Mouse (Mus musculus): Measurements from ENCODE around the gene Tns3. TPM values are rescaled to one million over a fixed set of nuclear protein-coding genes. Genes with fewer than 3 reads are reported as not detected.
A peak's percentile ranks its signal among the peaks of the same experiment; 100 is the strongest.

Tns3 gene
- total and polyA plus RNA-seq, 2 experiments, result 12.8 to 15.3 TPM

DNA sequence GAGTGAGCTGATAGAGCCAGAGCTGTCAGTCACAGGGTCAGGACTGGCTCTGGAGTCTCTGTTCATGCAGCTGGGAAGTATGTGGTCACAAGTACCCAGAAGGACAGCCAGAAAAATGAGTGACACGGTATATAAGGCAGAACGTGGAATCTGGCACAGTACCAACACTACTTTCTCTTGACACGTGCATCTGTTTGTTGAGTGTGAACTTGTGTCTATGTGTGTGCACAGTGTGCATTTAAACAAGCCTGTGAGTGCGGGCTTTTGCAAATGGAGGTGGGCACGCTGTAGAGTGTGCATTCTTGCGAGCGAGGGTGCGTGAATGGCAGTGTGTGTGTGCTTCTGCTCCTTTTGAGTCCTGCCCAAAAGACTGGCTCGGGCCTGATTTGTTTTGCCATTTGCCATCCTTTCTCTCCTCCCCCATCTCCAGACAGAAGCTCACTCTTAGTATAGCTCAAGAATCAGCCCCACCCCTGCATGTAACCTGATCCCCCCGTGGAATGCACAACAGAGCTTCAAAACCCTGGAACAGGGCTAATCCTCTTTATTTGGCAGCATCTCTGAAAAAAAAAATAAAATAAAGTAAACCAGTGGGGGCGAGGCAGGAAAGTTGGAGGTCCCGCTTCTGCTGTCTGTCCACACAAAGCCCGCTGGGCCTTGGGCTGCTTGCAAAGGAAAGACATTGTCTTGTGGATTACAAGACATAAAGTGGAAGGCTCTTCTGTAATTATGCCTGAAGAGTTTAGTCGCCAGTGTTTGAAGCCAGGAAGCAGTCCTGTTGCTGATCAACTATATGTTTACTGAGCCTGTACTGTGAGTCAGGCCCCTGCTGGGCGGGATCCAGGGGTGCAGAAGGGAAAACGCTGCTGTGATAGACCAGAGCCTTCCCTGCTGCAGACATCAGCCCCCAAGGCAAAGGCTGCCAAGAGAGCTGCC lies 28.5 kb upstream of the Tns3 start:
- H3K27me3 ChIP-seq (ENCODE audit: control insufficient read depth, insufficient read depth, low read length), result no peaks in the 10 kb centered on the region
- H3K4me3 ChIP-seq (ENCODE audit: insufficient read depth, low read depth, low read length), result no peak overlapping the region
- H3K36me3 ChIP-seq (ENCODE audit: control insufficient read depth, insufficient read depth, low read length), result no peaks in the 10 kb centered on the region
- H3K27ac ChIP-seq (replicated peaks; ENCODE audit: insufficient read depth, low read depth, low read length), result no peak overlapping the region
- no peak for TF ChIP-seq CTCF (IDR thresholded peaks at IDR 0.05; ENCODE audit: low read depth, low read length)
- no peaks in the 10 kb centered on the region for H3K4me1 ChIP-seq (ENCODE audit: control insufficient read depth, insufficient read depth, low read length)
- DNase-seq (ENCODE audit: extremely low read depth, low read depth, low spot score), result no peak
- H3K9ac ChIP-seq (ENCODE audit: low read depth, low read length), result no peak overlapping the region
- WGBS, result 39% methylated on average over 16 of the region's 16 CpGs
- H3K79me2 ChIP-seq (ENCODE audit: control insufficient read depth, insufficient read depth, low read length), result no peaks in the 10 kb centered on the region

DNA sequence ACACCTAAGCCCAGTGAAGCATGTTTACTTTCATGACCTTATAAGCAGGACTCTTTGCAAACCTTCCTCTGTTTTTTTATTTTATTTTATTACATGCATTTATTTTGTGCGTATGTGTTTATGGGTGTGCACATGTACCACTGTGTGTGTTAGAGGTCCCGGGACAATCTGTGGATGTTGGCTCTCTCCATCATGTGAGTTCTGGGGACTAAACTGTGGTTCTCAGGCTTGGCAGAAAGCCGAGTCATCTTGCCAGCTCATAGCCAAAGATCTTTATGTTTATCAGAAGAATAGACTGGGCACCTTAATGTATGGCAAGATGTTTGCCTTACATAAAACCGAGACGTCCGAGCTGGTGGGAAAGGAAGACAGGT lies 27.8 kb upstream of the Tns3 start:
- Histone ChIP-seq H3K4me3 (ENCODE audit: insufficient read depth, low read depth, low read length) (no peak overlapping the region), H3K27me3 (ENCODE audit: control insufficient read depth, insufficient read depth, low read length) (no peaks in the 10 kb centered on the region), H3K9ac (ENCODE audit: low read depth, low read length) (no peak overlapping the region), H3K4me1 (ENCODE audit: control insufficient read depth, insufficient read depth, low read length) (no peaks in the 10 kb centered on the region), H3K79me2 (ENCODE audit: control insufficient read depth, insufficient read depth, low read length) (no peaks in the 10 kb centered on the region), H3K27ac (replicated peaks; ENCODE audit: insufficient read depth, low read depth, low read length) (no peak overlapping the region), H3K36me3 (ENCODE audit: control insufficient read depth, insufficient read depth, low read length) (no peaks in the 10 kb centered on the region)
- no peak for DNase-seq (ENCODE audit: extremely low read depth, low read depth, low spot score)
- TF ChIP-seq POLR2A (IDR thresholded peaks at IDR 0.05; ENCODE audit: extremely low read depth, insufficient read depth, low read length), result no peak
- TF ChIP-seq CTCF (IDR thresholded peaks at IDR 0.05; ENCODE audit: low read depth, low read length), result no peak
- WGBS, result 75% methylated on average over 6 of the region's 6 CpGs

DNA sequence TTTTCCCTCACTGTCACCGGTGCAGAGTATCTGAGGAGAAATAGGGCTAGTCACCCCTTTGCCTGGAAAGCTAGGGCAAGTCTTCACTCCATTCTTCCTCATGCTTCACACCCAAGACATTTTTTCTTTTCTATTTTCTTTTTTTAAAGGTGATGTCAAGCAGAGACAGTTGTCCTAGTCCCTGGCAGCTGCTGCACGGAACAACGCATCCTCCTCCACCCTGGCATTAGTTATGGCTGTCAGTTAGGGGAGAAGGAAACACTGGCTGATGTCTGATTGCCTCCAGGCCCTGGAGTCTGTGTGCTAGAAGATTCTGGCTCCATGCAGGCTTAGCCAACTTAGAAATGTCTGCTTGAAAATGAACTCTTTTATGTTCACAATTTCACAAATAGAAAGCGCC lies 27.3 kb upstream of the Tns3 start:
- H3K9ac ChIP-seq (ENCODE audit: low read depth, low read length), result no peak overlapping the region
- no peak overlapping the region for H3K27ac ChIP-seq (replicated peaks; ENCODE audit: insufficient read depth, low read depth, low read length)
- WGBS, result 92% methylated on average over 4 of the region's 4 CpGs
- H3K27me3 ChIP-seq (ENCODE audit: control insufficient read depth, insufficient read depth, low read length), result no peaks in the 10 kb centered on the region
- no peaks in the 10 kb centered on the region for H3K79me2 ChIP-seq (ENCODE audit: control insufficient read depth, insufficient read depth, low read length)
- no peaks in the 10 kb centered on the region for H3K4me1 ChIP-seq (ENCODE audit: control insufficient read depth, insufficient read depth, low read length)
- no peak overlapping the region for H3K4me3 ChIP-seq (ENCODE audit: insufficient read depth, low read depth, low read length)
- TF ChIP-seq CTCF (IDR thresholded peaks at IDR 0.05; ENCODE audit: low read depth, low read length), result no peak
- TF ChIP-seq POLR2A (IDR thresholded peaks at IDR 0.05; ENCODE audit: extremely low read depth, insufficient read depth, low read length), result no peak
- no peak for DNase-seq (ENCODE audit: extremely low read depth, low read depth, low spot score)
- no peaks in the 10 kb centered on the region for H3K36me3 ChIP-seq (ENCODE audit: control insufficient read depth, insufficient read depth, low read length)

DNA sequence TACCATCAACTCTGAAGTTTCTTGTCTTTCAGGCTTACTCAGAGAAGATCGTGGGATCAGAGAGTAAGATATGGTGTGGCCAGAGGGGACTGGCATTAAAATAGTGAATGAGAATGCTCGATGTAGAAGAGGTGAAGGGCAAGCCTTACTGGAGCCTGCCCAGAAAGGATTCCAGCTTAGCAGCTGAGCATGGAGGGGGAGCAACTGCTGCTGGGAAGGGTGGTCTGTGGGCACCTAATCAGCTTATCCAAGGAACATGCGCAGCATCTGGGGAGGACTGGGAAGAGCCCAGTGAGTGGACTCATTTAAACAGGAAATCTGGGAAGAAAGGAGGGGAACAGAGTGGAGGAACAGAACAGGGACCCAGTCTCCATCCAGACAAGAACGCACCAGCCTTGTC lies 26.3 kb upstream of the Tns3 start:
- no peak for TF ChIP-seq POLR2A (IDR thresholded peaks at IDR 0.05; ENCODE audit: extremely low read depth, insufficient read depth, low read length)
- TF ChIP-seq CTCF (IDR thresholded peaks at IDR 0.05; ENCODE audit: low read depth, low read length), result no peak
- Histone ChIP-seq H3K4me1 (ENCODE audit: control insufficient read depth, insufficient read depth, low read length) (no peaks in the 10 kb centered on the region), H3K79me2 (ENCODE audit: control insufficient read depth, insufficient read depth, low read length) (no peaks in the 10 kb centered on the region), H3K4me3 (ENCODE audit: insufficient read depth, low read depth, low read length) (no peak overlapping the region), H3K9ac (ENCODE audit: low read depth, low read length) (no peak overlapping the region), H3K36me3 (ENCODE audit: control insufficient read depth, insufficient read depth, low read length) (no peaks in the 10 kb centered on the region), H3K27me3 (ENCODE audit: control insufficient read depth, insufficient read depth, low read length) (no peaks in the 10 kb centered on the region), H3K27ac (replicated peaks; ENCODE audit: insufficient read depth, low read depth, low read length) (no peak overlapping the region)
- WGBS, result 81% methylated on average over 4 of the region's 4 CpGs
- DNase-seq (ENCODE audit: extremely low read depth, low read depth, low spot score), result no peak

DNA sequence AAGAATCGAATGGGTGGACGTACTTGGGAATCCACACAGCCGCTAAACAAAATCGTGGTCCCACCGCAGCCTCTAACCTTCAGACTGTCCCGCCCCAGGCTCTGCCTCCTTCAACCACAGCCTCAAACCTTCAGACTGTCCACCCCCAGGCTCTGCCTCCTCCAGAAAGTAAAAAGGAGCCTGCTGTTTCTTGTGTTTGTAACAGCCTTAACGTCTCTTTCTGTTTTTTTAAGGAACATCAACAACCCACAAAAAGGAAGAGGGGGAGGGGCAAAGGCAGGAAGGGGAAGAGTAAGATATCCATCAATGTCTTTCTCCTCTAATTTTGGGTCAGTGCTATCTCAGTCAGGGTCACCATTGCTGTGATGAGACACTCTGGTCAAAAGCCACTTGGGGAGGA lies 25.2 kb upstream of the Tns3 start:
- H3K27ac ChIP-seq (replicated peaks; ENCODE audit: insufficient read depth, low read depth, low read length), result peak overlapping the region; percentile 38
- 72% methylated on average over 7 of the region's 7 CpGs for WGBS
- no peak for TF ChIP-seq CTCF (IDR thresholded peaks at IDR 0.05; ENCODE audit: low read depth, low read length)
- TF ChIP-seq POLR2A (IDR thresholded peaks at IDR 0.05; ENCODE audit: extremely low read depth, insufficient read depth, low read length), result no peak
- DNase-seq (ENCODE audit: extremely low read depth, low read depth, low spot score), result peak; percentile 18
- H3K27me3 ChIP-seq (ENCODE audit: control insufficient read depth, insufficient read depth, low read length), result no peaks in the 10 kb centered on the region
- H3K4me1 ChIP-seq (ENCODE audit: control insufficient read depth, insufficient read depth, low read length), result no peaks in the 10 kb centered on the region
- no peak overlapping the region for H3K4me3 ChIP-seq (ENCODE audit: insufficient read depth, low read depth, low read length)
- no peaks in the 10 kb centered on the region for H3K36me3 ChIP-seq (ENCODE audit: control insufficient read depth, insufficient read depth, low read length)
- 0 out of 2 replicates have a peak overlapping the region, but pooled peaks have one; percentile 0 for H3K9ac ChIP-seq (ENCODE audit: low read depth, low read length)
- H3K79me2 ChIP-seq (ENCODE audit: control insufficient read depth, insufficient read depth, low read length), result no peaks in the 10 kb centered on the region

DNA sequence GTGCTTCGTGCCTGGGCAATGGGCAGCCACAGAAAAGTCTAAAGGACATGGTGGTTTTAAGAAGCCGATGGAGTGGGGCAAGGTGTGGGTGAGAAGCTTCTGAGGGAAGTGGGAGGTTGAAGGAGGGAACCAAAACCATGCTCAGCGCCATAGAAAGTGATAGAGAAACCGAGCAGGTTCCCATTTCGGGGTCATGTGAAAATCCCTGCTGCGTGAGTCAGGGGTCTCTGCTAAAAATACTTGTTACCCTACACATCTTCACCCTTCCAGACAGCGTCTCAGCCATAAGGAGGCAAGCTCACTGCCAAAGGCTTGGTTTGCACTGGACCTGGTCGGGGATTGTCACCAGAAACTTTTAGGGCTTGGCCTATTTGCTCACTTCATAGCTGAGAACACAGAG lies 24.6 kb upstream of the Tns3 start:
- Histone ChIP-seq H3K4me3 (ENCODE audit: insufficient read depth, low read depth, low read length) (no peak overlapping the region), H3K9ac (ENCODE audit: low read depth, low read length) (no peak overlapping the region), H3K79me2 (ENCODE audit: control insufficient read depth, insufficient read depth, low read length) (no peaks in the 10 kb centered on the region), H3K36me3 (ENCODE audit: control insufficient read depth, insufficient read depth, low read length) (no peaks in the 10 kb centered on the region), H3K27ac (replicated peaks; ENCODE audit: insufficient read depth, low read depth, low read length) (peak overlapping the region; percentile 38), H3K4me1 (ENCODE audit: control insufficient read depth, insufficient read depth, low read length) (no peaks in the 10 kb centered on the region), H3K27me3 (ENCODE audit: control insufficient read depth, insufficient read depth, low read length) (no peaks in the 10 kb centered on the region)
- DNase-seq (ENCODE audit: extremely low read depth, low read depth, low spot score), result peak; percentile 22
- TF ChIP-seq POLR2A (IDR thresholded peaks at IDR 0.05; ENCODE audit: extremely low read depth, insufficient read depth, low read length), result no peak
- TF ChIP-seq CTCF (IDR thresholded peaks at IDR 0.05; ENCODE audit: low read depth, low read length), result no peak
- WGBS, result 91% methylated on average over 8 of the region's 8 CpGs
